Mouse (Mus musculus): ENCODE measurements around the gene Lbp.

The Lbp gene

GRCm38 (mm10) chr2:158305948-158306695 is at the start of gene Lbp:
Gene Lbp, plus strand, starts transcription at chr2:158306493.
- DNase-seq (ENCODE audit: low spot score), result peak; percentile 26

- no peak for DNase-seq (ENCODE audit: low spot score)
These were observed 49.4 kb upstream of the Lbp start for GRCm38 (mm10) chr2:158256894-158257293.

GRCm38 (mm10) chr2:158258005-158258418 is 48.3 kb upstream of the Lbp start, which contains the start of gene Bpi:
Gene Bpi, plus strand, starts transcription at chr2:158258094.
- DNase-seq (ENCODE audit: low spot score), result no peak

GRCm38 (mm10) chr2:158258781-158259180 is 47.5 kb upstream of the Lbp start:
- peak; percentile 41 for DNase-seq (ENCODE audit: low spot score)

- DNase-seq (ENCODE audit: low spot score), result no peak
These were observed 46.8 kb upstream of the Lbp start for GRCm38 (mm10) chr2:158259498-158259897.

GRCm38 (mm10) chr2:158264877-158265276 is 41.4 kb upstream of the Lbp start:
- no peak for DNase-seq (ENCODE audit: low spot score)

GRCm38 (mm10) chr2:158270017-158270416 is 36.3 kb upstream of the Lbp start:
- no peak for DNase-seq (ENCODE audit: low spot score)

GRCm38 (mm10) chr2:158273646-158274045 is 32.6 kb upstream of the Lbp start:
- DNase-seq (ENCODE audit: low spot score), result no peak

- no peak for DNase-seq (ENCODE audit: low spot score)
These were observed 30.9 kb upstream of the Lbp start for GRCm38 (mm10) chr2:158275349-158275748.

GRCm38 (mm10) chr2:158275811-158276210 is 30.5 kb upstream of the Lbp start:
- DNase-seq (ENCODE audit: low spot score), result no peak

- DNase-seq (ENCODE audit: low spot score), result no peak
These were observed 29.8 kb upstream of the Lbp start for GRCm38 (mm10) chr2:158276451-158276850.

GRCm38 (mm10) chr2:158276878-158277277 is 29.4 kb upstream of the Lbp start:
- no peak for DNase-seq (ENCODE audit: low spot score)

GRCm38 (mm10) chr2:158279656-158280055 is 26.6 kb upstream of the Lbp start:
- no peak for DNase-seq (ENCODE audit: low spot score)

- DNase-seq (ENCODE audit: low spot score), result no peak
These were observed 24.6 kb upstream of the Lbp start for GRCm38 (mm10) chr2:158281497-158282205.

GRCm38 (mm10) chr2:158283136-158283535 is 23.2 kb upstream of the Lbp start:
- DNase-seq (ENCODE audit: low spot score), result no peak

GRCm38 (mm10) chr2:158283771-158284170 is 22.5 kb upstream of the Lbp start:
- no peak for DNase-seq (ENCODE audit: low spot score)

- DNase-seq (ENCODE audit: low spot score), result no peak
These were observed 21.7 kb upstream of the Lbp start for GRCm38 (mm10) chr2:158284571-158284970.

- no peak for DNase-seq (ENCODE audit: low spot score)
These were observed 20.6 kb upstream of the Lbp start for GRCm38 (mm10) chr2:158285655-158286054.

GRCm38 (mm10) chr2:158295700-158296099 is 10.6 kb upstream of the Lbp start:
- DNase-seq (ENCODE audit: low spot score), result no peak

GRCm38 (mm10) chr2:158299203-158299602 is 7.1 kb upstream of the Lbp start:
- DNase-seq (ENCODE audit: low spot score), result no peak

GRCm38 (mm10) chr2:158299731-158300130 is 6.6 kb upstream of the Lbp start:
- no peak for DNase-seq (ENCODE audit: low spot score)

GRCm38 (mm10) chr2:158302807-158303206 is 3.5 kb upstream of the Lbp start:
- DNase-seq (ENCODE audit: low spot score), result no peak

GRCm38 (mm10) chr2:158306696-158307049 is 380 bp downstream of the Lbp start:
- no peak for DNase-seq (ENCODE audit: low spot score)

GRCm38 (mm10) chr2:158308276-158308675 is 2.0 kb downstream of the Lbp start:
- DNase-seq (ENCODE audit: low spot score), result no peak
